8 mouse cellular contexts compared by ENCODE assay signal in the genomic region with DNA sequence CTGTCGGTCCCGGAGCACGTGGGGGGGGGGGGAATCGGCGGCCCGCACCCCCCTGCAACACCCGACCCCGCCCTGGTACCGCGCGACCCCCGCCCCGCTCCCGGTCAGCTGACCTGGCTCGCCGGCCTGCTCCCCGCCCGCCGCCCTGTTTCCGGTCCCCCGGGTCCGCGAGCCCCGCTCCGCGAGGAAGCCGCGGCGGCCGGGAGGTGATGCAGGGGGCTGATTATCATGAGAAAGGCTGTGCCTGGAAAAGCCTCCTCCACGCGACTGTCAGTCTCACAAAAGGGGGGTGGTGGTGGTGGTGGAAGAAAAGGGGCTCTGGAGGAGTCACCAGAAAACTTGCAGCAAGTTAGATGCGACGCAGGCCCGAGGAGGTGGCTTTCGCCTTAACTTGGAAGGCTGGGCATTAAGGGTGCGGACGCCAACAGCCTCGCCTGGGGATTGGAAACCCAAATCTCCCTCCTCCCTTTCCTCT. TPM values are rescaled to one million over a fixed set of nuclear protein-coding genes. Genes with fewer than 3 reads are reported as not detected.
DNase-seq lines count a peak whose midpoint lies in the region; ATAC-seq and TF ChIP-seq lines count a peak whose summit lies in the region.

A gene (minus strand): TSS at position 309 of the 475 bp plus-strand sequence.

- H3K4me3 ChIP-seq in embryonic fibroblast, embryonic 13.5 days (ENCODE audit: insufficient read depth, low read length): peak within 1 kb of the TSS; percentile 58
- peak within 1 kb of the TSS; percentile 72 for H3K4me3 ChIP-seq in heart, embryonic 10.5 days
- peak within 1 kb of the TSS; percentile 61 for H3K4me3 ChIP-seq in kidney, embryonic 14.5 days (ENCODE audit: low read length)
- peak within 1 kb of the TSS; percentile 61 for H3K4me3 ChIP-seq in liver, embryonic 11.5 days (ENCODE audit: low read depth, low read length)
- peak within 1 kb of the TSS; percentile 61 for H3K4me3 ChIP-seq in stomach, embryonic 16.5 days (replicated peaks; ENCODE audit: low read length)

- peak; percentile 34 for TF ChIP-seq POLR2A in embryonic fibroblast, embryonic 13.5 days (IDR thresholded peaks at IDR 0.05; ENCODE audit: low read depth, low read length)

- H3K27ac ChIP-seq in embryonic fibroblast, embryonic 13.5 days (ENCODE audit: insufficient read depth, low read length): peak within 1 kb of the TSS; percentile 60
- peak within 1 kb of the TSS; percentile 94 for H3K27ac ChIP-seq in heart, embryonic 10.5 days
- peak within 1 kb of the TSS; percentile 94 for H3K27ac ChIP-seq in kidney, embryonic 14.5 days (ENCODE audit: low read depth, low read length)
- H3K27ac ChIP-seq in liver, embryonic 11.5 days (ENCODE audit: low read depth, low read length): peak within 1 kb of the TSS; percentile 80
- peak within 1 kb of the TSS; percentile 87 for H3K27ac ChIP-seq in stomach, embryonic 16.5 days (ENCODE audit: low read length)

- no peak for TF ChIP-seq CTCF in embryonic fibroblast, embryonic 13.5 days (IDR thresholded peaks at IDR 0.05; ENCODE audit: borderline replicate concordance, insufficient read depth, low read length)

- H3K27me3 ChIP-seq in heart, embryonic 10.5 days (ENCODE audit: insufficient read depth, poor library complexity, severe bottlenecking): no peaks in the 10 kb centered on the region
- no peaks in the 10 kb centered on the region; the same call in 1 of the 2 replicates for H3K27me3 ChIP-seq in kidney, embryonic 14.5 days (ENCODE audit: control insufficient read depth, insufficient read depth, low read length)
- no peaks in the 10 kb centered on the region for H3K27me3 ChIP-seq in liver, embryonic 11.5 days (replicated peaks; ENCODE audit: control insufficient read depth, insufficient read depth, low read length)
- H3K27me3 ChIP-seq in stomach, embryonic 16.5 days (ENCODE audit: control insufficient read depth, insufficient read depth, low read length): peaks cover 2% of the 10 kb centered on the region; the same call in 1 of the 2 replicates

- H3K36me3 ChIP-seq in heart, embryonic 10.5 days: no peaks in the 10 kb centered on the region
- no peaks in the 10 kb centered on the region for H3K36me3 ChIP-seq in kidney, embryonic 14.5 days (ENCODE audit: control insufficient read depth, insufficient read depth, low read length)
- H3K36me3 ChIP-seq in liver, embryonic 11.5 days (ENCODE audit: control insufficient read depth, insufficient read depth, low read length): no peaks in the 10 kb centered on the region
- H3K36me3 ChIP-seq in stomach, embryonic 16.5 days (ENCODE audit: control insufficient read depth, insufficient read depth, low read length): no peaks in the 10 kb centered on the region

- H3K4me1 ChIP-seq in embryonic fibroblast, embryonic 13.5 days (ENCODE audit: control insufficient read depth, insufficient read depth, low read length): no peaks in the 10 kb centered on the region; the same call in 1 of the 2 replicates
- peaks cover 7% of the 10 kb centered on the region; the same call in 1 of the 2 replicates for H3K4me1 ChIP-seq in heart, embryonic 10.5 days
- H3K4me1 ChIP-seq in kidney, embryonic 14.5 days (ENCODE audit: control insufficient read depth, insufficient read depth, low read length): peaks cover 7% of the 10 kb centered on the region; the same call in 1 of the 2 replicates
- peaks cover 19% of the 10 kb centered on the region for H3K4me1 ChIP-seq in liver, embryonic 11.5 days (replicated peaks; ENCODE audit: control insufficient read depth, insufficient read depth, low read length)
- H3K4me1 ChIP-seq in stomach, embryonic 16.5 days (ENCODE audit: control insufficient read depth, insufficient read depth, low read length): peaks cover 8% of the 10 kb centered on the region

- H3K9me3 ChIP-seq in heart, embryonic 10.5 days: no peaks in the 10 kb centered on the region
- H3K9me3 ChIP-seq in kidney, embryonic 14.5 days (ENCODE audit: control insufficient read depth, low read length): no peaks in the 10 kb centered on the region
- no peaks in the 10 kb centered on the region for H3K9me3 ChIP-seq in liver, embryonic 11.5 days (ENCODE audit: control insufficient read depth, low read length)
- H3K9me3 ChIP-seq in stomach, embryonic 16.5 days (replicated peaks; ENCODE audit: control insufficient read depth, low read length): no peaks in the 10 kb centered on the region

- WGBS in heart, embryonic 10.5 days: under 1% methylated on average over 37 of the region's 39 CpGs
- 0% methylated on average over 29 of the region's 39 CpGs for WGBS in kidney, embryonic 14.5 days
- 2% methylated on average over 27 of the region's 39 CpGs for WGBS in liver, embryonic 11.5 days
- WGBS in stomach, embryonic 16.5 days: under 1% methylated on average over 38 of the region's 39 CpGs

- peak; percentile 74 for ATAC-seq in kidney, embryonic 14.5 days (ENCODE audit: low FRiP score, low TSS enrichment)
- peak; percentile 61 for ATAC-seq in liver, embryonic 11.5 days (replicated peaks; ENCODE audit: low FRiP score)
- ATAC-seq in monocyte, adult 5-6 weeks (replicated peaks; ENCODE audit: insufficient number of reproducible peaks, low FRiP score, low TSS enrichment, poor library complexity, severe bottlenecking): 0 out of 2 replicates have a peak, but pooled peaks have one; percentile 8
- peak; percentile 68 for ATAC-seq in stomach, embryonic 16.5 days (ENCODE audit: insufficient read depth, low FRiP score)

- peak; percentile 50 to 63 for DNase-seq in spleen, adult 18-20 months
- DNase-seq in spleen, adult 12 weeks (ENCODE audit: low spot score): no peak
- peak; percentile 86 for DNase-seq in heart, embryonic 10.5 days (ENCODE audit: low spot score)
- DNase-seq in liver, embryonic 11.5 days (ENCODE audit: low spot score): peak; percentile 74

- peak within 1 kb of the TSS; percentile 87 for H3K4me2 ChIP-seq in kidney, embryonic 14.5 days (replicated peaks; ENCODE audit: low read depth, low read length)
- peak within 1 kb of the TSS; percentile 95 for H3K4me2 ChIP-seq in liver, embryonic 11.5 days
- peak within 1 kb of the TSS; percentile 80 for H3K4me2 ChIP-seq in stomach, embryonic 16.5 days (ENCODE audit: low read depth, low read length)

- peak within 1 kb of the TSS; percentile 67 for H3K9ac ChIP-seq in kidney, embryonic 14.5 days (ENCODE audit: low read depth, low read length)
- peak within 1 kb of the TSS; percentile 73 for H3K9ac ChIP-seq in liver, embryonic 11.5 days (ENCODE audit: low read depth, low read length)
- peak within 1 kb of the TSS; percentile 83 for H3K9ac ChIP-seq in stomach, embryonic 16.5 days (ENCODE audit: low read length)

RNA-seq across cellular contexts. Expression of the gene that starts here (rescaled TPM):
- polyA plus RNA-seq in embryonic fibroblast, embryonic 13.5 days (2011; ENCODE audit: insufficient read length, low read depth, missing spikeins): 66.5 and 73.5 TPM in 2 replicates
- polyA plus RNA-seq in heart, embryonic 10.5 days (2016; fragmentation: Nextera tagmentation; extraction: Ambion mirVana): 22.8 and 25.1 TPM in 2 replicates
- polyA plus RNA-seq in kidney, embryonic 14.5 days (2014; fragmentation: Nextera tagmentation; extraction: Ambion mirVana): 41.2 and 52.2 TPM in 2 replicates
- 32.8 and 33.2 TPM in 2 replicates for polyA plus RNA-seq in liver, embryonic 11.5 days (2014; fragmentation: Nextera tagmentation; extraction: Ambion mirVana)
- 284 to 428 TPM (median 338 TPM) in 3 replicates for total RNA-seq in monocyte, adult 5-6 weeks (2017)
- polyA plus RNA-seq in stomach, embryonic 16.5 days (2015; fragmentation: Nextera tagmentation; extraction: Ambion mirVana): 43.8 and 50.6 TPM in 2 replicates

Comparison
In these comparisons a context has a peak if more than half of its experiments do, and no peak if none do; other contexts are left out.
1. ATAC-seq: peak in every context shown above with its lines; median percentile 74 in kidney, embryonic 14.5 days; 68 in stomach, embryonic 16.5 days; 61 in liver, embryonic 11.5 days; 8 in monocyte, adult 5-6 weeks.